Mouse (Mus musculus): ENCODE data around the gene Bex2. TPM values are rescaled to one million over a fixed set of nuclear protein-coding genes. Genes with fewer than 3 reads are reported as not detected.
"Not testable (repeated sequence)": the region's sequence is repeated elsewhere in the genome, so short reads cannot be mapped to it uniquely, and the experiment has no call there.

Gene Bex2
- 55.6 and 64.8 TPM in 2 replicates for polyA plus RNA-seq (2014; fragmentation: Nextera tagmentation; extraction: Ambion mirVana)

GRCm38 (mm10) chrX:136068020-136068419 is at the start of gene Bex2:
Gene Bex2, minus strand, starts transcription at chrX:136068236.
- ATAC-seq (ENCODE audit: insufficient read depth): peak; percentile 98
- not testable (repeated sequence) for DNase-seq; H3K9me3 ChIP-seq (ENCODE audit: low read depth, low read length); H3K27me3 ChIP-seq (ENCODE audit: insufficient read depth, low read length); H3K9ac ChIP-seq; H3K4me1 ChIP-seq (ENCODE audit: insufficient read depth); H3K36me3 ChIP-seq (ENCODE audit: insufficient read depth); H3K27ac ChIP-seq (ENCODE audit: low read depth)
- Histone ChIP-seq H3K4me3 (ENCODE audit: low read depth, low read length) (peak within 1 kb of the TSS; percentile 29), H3K4me2 (peak within 1 kb of the TSS; percentile 55)
- 60% methylated on average over 2 of the region's 32 CpGs for WGBS

GRCm38 (mm10) chrX:136115419-136115961 is 47.5 kb upstream of the Bex2 start:
- Histone ChIP-seq H3K4me2 (peak overlapping the region; percentile 59), H3K4me3 (ENCODE audit: low read depth, low read length) (peak overlapping the region; percentile 36), H3K27me3 (ENCODE audit: insufficient read depth, low read length) (no peaks in the 10 kb centered on the region), H3K9ac (no peak overlapping the region; the same call in 1 of the 2 replicates), H3K27ac (ENCODE audit: low read depth) (no peak overlapping the region; the same call in 1 of the 2 replicates), H3K9me3 (ENCODE audit: low read depth, low read length) (no peaks in the 10 kb centered on the region), H3K36me3 (ENCODE audit: insufficient read depth) (no peaks in the 10 kb centered on the region), H3K4me1 (ENCODE audit: insufficient read depth) (no peaks in the 10 kb centered on the region)
- no peak for TF ChIP-seq CTCF (IDR thresholded peaks at IDR 0.05; ENCODE audit: low read depth)
- ATAC-seq (ENCODE audit: insufficient read depth) (peak; percentile 99), DNase-seq (peak; percentile 79)
- WGBS: 12% methylated on average over 23 of the region's 23 CpGs

- Histone ChIP-seq H3K9ac (no peak overlapping the region), H3K27ac (ENCODE audit: low read depth) (no peak overlapping the region), H3K27me3 (ENCODE audit: insufficient read depth, low read length) (no peaks in the 10 kb centered on the region), H3K36me3 (ENCODE audit: insufficient read depth) (no peaks in the 10 kb centered on the region), H3K4me3 (ENCODE audit: low read depth, low read length) (peak overlapping the region; percentile 36; the same call in 1 of the 2 replicates), H3K9me3 (ENCODE audit: low read depth, low read length) (no peaks in the 10 kb centered on the region), H3K4me1 (ENCODE audit: insufficient read depth) (no peaks in the 10 kb centered on the region), H3K4me2 (peak overlapping the region; percentile 59; the same call in 1 of the 2 replicates)
- ATAC-seq (ENCODE audit: insufficient read depth) (peak; percentile 32), DNase-seq (peak; percentile 2)
- 25% methylated on average over 4 of the region's 4 CpGs for WGBS
- TF ChIP-seq CTCF (IDR thresholded peaks at IDR 0.05; ENCODE audit: low read depth): no peak
Observed at GRCm38 (mm10) chrX:136115015-136115414, 47.0 kb upstream of the Bex2 start.

GRCm38 (mm10) chrX:136107942-136108341 is 39.9 kb upstream of the Bex2 start:
- Histone ChIP-seq H3K4me3 (ENCODE audit: low read depth, low read length) (no peak overlapping the region), H3K4me1 (ENCODE audit: insufficient read depth) (no peaks in the 10 kb centered on the region), H3K9me3 (ENCODE audit: low read depth, low read length) (no peaks in the 10 kb centered on the region), H3K36me3 (ENCODE audit: insufficient read depth) (no peaks in the 10 kb centered on the region), H3K27me3 (ENCODE audit: insufficient read depth, low read length) (no peaks in the 10 kb centered on the region), H3K27ac (ENCODE audit: low read depth) (no peak overlapping the region), H3K9ac (no peak overlapping the region), H3K4me2 (no peak overlapping the region)
- WGBS: 34% methylated on average over 6 of the region's 6 CpGs
- DNase-seq: peak; percentile 68
- TF ChIP-seq CTCF (IDR thresholded peaks at IDR 0.05; ENCODE audit: low read depth): peak; percentile 67
- no peak for ATAC-seq (ENCODE audit: insufficient read depth)

- Histone ChIP-seq H3K9ac (no peak overlapping the region), H3K9me3 (ENCODE audit: low read depth, low read length) (no peaks in the 10 kb centered on the region), H3K36me3 (ENCODE audit: insufficient read depth) (no peaks in the 10 kb centered on the region), H3K27ac (ENCODE audit: low read depth) (no peak overlapping the region), H3K4me1 (ENCODE audit: insufficient read depth) (no peaks in the 10 kb centered on the region), H3K4me3 (ENCODE audit: low read depth, low read length) (no peak overlapping the region), H3K4me2 (no peak overlapping the region), H3K27me3 (ENCODE audit: insufficient read depth, low read length) (no peaks in the 10 kb centered on the region)
- DNase-seq (no peak), ATAC-seq (ENCODE audit: insufficient read depth) (no peak)
- TF ChIP-seq CTCF (IDR thresholded peaks at IDR 0.05; ENCODE audit: low read depth): no peak
- 60% methylated on average over 3 of the region's 3 CpGs for WGBS
Observed at GRCm38 (mm10) chrX:136104724-136105088, 36.7 kb upstream of the Bex2 start.

GRCm38 (mm10) chrX:136104046-136104723 is 36.1 kb upstream of the Bex2 start:
- WGBS: 71% methylated on average over 4 of the region's 4 CpGs
- TF ChIP-seq CTCF (IDR thresholded peaks at IDR 0.05; ENCODE audit: low read depth): no peak
- H3K27ac ChIP-seq (ENCODE audit: low read depth): no peak overlapping the region
- H3K4me3 ChIP-seq (ENCODE audit: low read depth, low read length): no peak overlapping the region
- DNase-seq: no peak
- H3K9ac ChIP-seq: no peak overlapping the region
- H3K4me1 ChIP-seq (ENCODE audit: insufficient read depth): no peaks in the 10 kb centered on the region
- no peak for ATAC-seq (ENCODE audit: insufficient read depth)
- no peaks in the 10 kb centered on the region for H3K9me3 ChIP-seq (ENCODE audit: low read depth, low read length)
- no peaks in the 10 kb centered on the region for H3K27me3 ChIP-seq (ENCODE audit: insufficient read depth, low read length)
- H3K36me3 ChIP-seq (ENCODE audit: insufficient read depth): no peaks in the 10 kb centered on the region
- no peak overlapping the region for H3K4me2 ChIP-seq

GRCm38 (mm10) chrX:136094421-136094820 is 26.4 kb upstream of the Bex2 start:
- no peak overlapping the region for H3K27ac ChIP-seq (ENCODE audit: low read depth)
- WGBS: 27% methylated on average over 2 of the region's 2 CpGs
- no peak overlapping the region for H3K4me2 ChIP-seq
- no peak for TF ChIP-seq CTCF (IDR thresholded peaks at IDR 0.05; ENCODE audit: low read depth)
- H3K4me1 ChIP-seq (ENCODE audit: insufficient read depth): no peaks in the 10 kb centered on the region
- ATAC-seq (ENCODE audit: insufficient read depth) (no peak), DNase-seq (no peak)
- H3K27me3 ChIP-seq (ENCODE audit: insufficient read depth, low read length): no peaks in the 10 kb centered on the region
- H3K4me3 ChIP-seq (ENCODE audit: low read depth, low read length): no peak overlapping the region
- H3K9ac ChIP-seq: no peak overlapping the region
- no peaks in the 10 kb centered on the region for H3K9me3 ChIP-seq (ENCODE audit: low read depth, low read length)
- H3K36me3 ChIP-seq (ENCODE audit: insufficient read depth): no peaks in the 10 kb centered on the region
